ENCODE assay signal across 2 mouse cellular contexts in genomic region chr3:90220088-90220487, GRCm38 (mm10).
TF ChIP-seq lines count a peak whose summit lies in the region.

No protein-coding gene starts in this region.

TF ChIP-seq in C2C12, 6 proteins besides CTCF, POLR2A, EP300 and RAD21 (continued from another document):
- no peak for TF ChIP-seq CEBPB (IDR thresholded peaks at IDR 0.05; ENCODE audit: low read depth)
- TF ChIP-seq MYOG (IDR thresholded peaks at IDR 0.05; ENCODE audit: control insufficient read depth, extremely low read depth, insufficient read length): no peak

TF ChIP-seq in myocyte, 11 proteins besides CTCF, POLR2A, EP300 and RAD21 (continued from another document):
- no peak for TF ChIP-seq CEBPB (IDR thresholded peaks at IDR 0.05; ENCODE audit: insufficient read depth, poor library complexity, severe bottlenecking)
- no peak for TF ChIP-seq TCF12 (IDR thresholded peaks at IDR 0.05; ENCODE audit: insufficient read depth, poor library complexity, severe bottlenecking)
- TF ChIP-seq MAX (IDR thresholded peaks at IDR 0.05; ENCODE audit: low read depth): no peak
- no peak for TF ChIP-seq MYOG (IDR thresholded peaks at IDR 0.05; ENCODE audit: control insufficient read depth in 1 of 3, insufficient read depth in 1 of 3, insufficient read length in 2 of 3, low read depth in 2 of 3)
- TF ChIP-seq TCF3 (IDR thresholded peaks at IDR 0.05; ENCODE audit: insufficient read length, low read depth): no peak
- TF ChIP-seq POLR2AphosphoS2 (IDR thresholded peaks at IDR 0.05; ENCODE audit: insufficient read length, low read depth): no peak
